Mouse (Mus musculus) bone marrow macrophage, adult 2 months (primary cell): Measurements from ENCODE around the gene St8sia1. TPM values are rescaled to one million over a fixed set of nuclear protein-coding genes. Genes with fewer than 3 reads are reported as not detected.

Source experiments
- H3K27ac ChIP-seq: 2 replicates; pipeline ENCODE4 v1.5.1; 2012; ENCODE audit warnings: low read depth, low read length; ENCODE audit not compliant: insufficient read depth
- H3K4me1 ChIP-seq: 2 replicates; pipeline ENCODE4 v1.6.1; 2012; ENCODE audit warnings: low read length; ENCODE audit not compliant: control insufficient read depth, insufficient read depth
- H3K4me3 ChIP-seq: 2 replicates; pipeline ENCODE4 v1.5.1; 2012; ENCODE audit warnings: mild to moderate bottlenecking, low read length, moderate library complexity; ENCODE audit not compliant: insufficient read depth
- CTCF ChIP-seq: IDR thresholded peaks from 2 replicates; pipeline ENCODE4 v1.5.1; 2012; ENCODE audit warnings: low read depth, mild to moderate bottlenecking, low read length, moderate library complexity
- POLR2A ChIP-seq: IDR thresholded peaks from 2 replicates; pipeline ENCODE4 v1.6.1; 2012; ENCODE audit warnings: mild to moderate bottlenecking, low read depth, low read length, borderline replicate concordance
- polyA plus RNA-seq: library from polyadenylated mRNA; stranded (reverse); fragments of >200 nt; gene quantifications from 2 replicates; pipeline ENCODE4 v1.2.4, GENCODE M21; 2012; ENCODE audit not compliant: missing spikeins, insufficient read depth, insufficient read length

St8sia1 gene
- polyA plus RNA-seq, 1 experiment = not detected

DNA sequence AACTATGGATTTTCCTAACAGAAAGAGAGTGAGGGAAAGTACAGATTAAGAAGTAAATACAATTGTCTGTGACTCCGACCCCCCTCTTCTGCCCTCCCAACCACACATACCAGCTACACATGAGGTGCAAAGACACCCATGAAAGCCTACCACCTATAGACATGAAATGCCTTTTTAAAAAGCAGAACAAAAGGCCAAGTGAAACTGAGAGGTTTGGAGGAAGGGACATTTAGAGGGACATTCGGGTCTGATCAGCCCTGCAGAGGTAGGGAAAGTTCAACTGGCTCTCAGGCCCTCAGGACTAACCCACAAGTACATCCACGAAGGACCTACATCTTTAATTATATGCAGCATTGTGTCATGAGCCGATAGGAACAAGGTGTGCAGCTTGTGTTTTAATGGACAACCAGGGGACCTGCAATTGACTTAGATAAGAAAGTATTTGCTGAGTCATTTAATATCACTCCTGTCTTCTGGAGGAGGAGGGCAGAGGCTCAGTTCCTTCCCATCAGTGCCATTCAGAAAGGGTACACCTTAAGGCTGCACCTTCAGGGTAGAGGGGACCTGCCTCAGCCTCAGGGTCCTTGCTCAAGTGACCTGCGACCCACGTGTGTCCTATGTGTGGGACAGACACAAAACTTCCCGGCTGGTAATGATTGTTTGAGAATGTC, 164.4 kb downstream of the St8sia1 start:
- no peaks in the 10 kb centered on the region; the same call in 1 of the 2 replicates for H3K4me1 ChIP-seq
- no peak for TF ChIP-seq CTCF
- no peak for TF ChIP-seq POLR2A
- no peak overlapping the region for H3K4me3 ChIP-seq
- no peak overlapping the region for H3K27ac ChIP-seq

DNA sequence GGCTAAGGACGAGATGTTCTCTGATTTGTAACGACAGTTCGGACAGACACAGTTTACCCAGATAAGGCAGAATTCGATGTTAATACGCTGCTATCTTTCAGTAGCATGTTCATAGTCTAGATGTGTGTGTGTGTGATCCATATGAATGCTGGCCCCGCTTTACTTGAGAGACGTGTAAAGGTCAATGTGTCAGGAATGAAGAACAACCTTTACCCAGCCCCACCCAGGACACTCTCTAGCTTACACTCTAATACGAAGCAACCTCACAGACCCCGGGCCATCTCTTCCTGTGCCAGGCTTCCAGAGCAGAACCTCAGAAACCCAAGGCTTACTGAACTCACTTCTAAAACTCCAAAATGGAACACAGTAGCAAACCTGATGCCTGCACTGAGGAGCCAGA, 165.4 kb downstream of the St8sia1 start:
- H3K27ac ChIP-seq = no peak overlapping the region
- no peaks in the 10 kb centered on the region; the same call in 1 of the 2 replicates for H3K4me1 ChIP-seq
- no peak overlapping the region for H3K4me3 ChIP-seq
- TF ChIP-seq POLR2A = no peak

DNA sequence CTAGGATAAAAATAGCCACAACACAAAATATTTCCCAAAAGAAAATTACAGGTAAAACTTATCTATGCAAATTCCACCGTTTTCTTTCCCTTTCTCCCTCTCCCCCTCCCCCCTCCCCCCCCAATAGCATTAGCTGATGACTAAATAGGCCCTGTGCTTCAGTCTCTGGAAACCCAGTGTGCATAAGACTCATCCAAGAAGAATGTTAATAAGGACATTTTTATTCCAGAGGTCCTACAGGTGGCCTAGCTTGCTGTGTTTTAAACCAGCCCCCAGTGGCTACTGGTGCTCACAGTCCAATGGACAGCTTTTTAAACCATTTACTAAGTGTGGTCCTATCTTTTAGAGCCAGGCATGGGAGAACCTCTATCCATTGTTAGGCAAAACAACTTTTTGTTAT, 166.3 kb downstream of the St8sia1 start:
- Histone ChIP-seq H3K27ac (no peak overlapping the region), H3K4me1 (no peaks in the 10 kb centered on the region; the same call in 1 of the 2 replicates), H3K4me3 (no peak overlapping the region)
- TF ChIP-seq POLR2A = no peak
- TF ChIP-seq CTCF = no peak

DNA sequence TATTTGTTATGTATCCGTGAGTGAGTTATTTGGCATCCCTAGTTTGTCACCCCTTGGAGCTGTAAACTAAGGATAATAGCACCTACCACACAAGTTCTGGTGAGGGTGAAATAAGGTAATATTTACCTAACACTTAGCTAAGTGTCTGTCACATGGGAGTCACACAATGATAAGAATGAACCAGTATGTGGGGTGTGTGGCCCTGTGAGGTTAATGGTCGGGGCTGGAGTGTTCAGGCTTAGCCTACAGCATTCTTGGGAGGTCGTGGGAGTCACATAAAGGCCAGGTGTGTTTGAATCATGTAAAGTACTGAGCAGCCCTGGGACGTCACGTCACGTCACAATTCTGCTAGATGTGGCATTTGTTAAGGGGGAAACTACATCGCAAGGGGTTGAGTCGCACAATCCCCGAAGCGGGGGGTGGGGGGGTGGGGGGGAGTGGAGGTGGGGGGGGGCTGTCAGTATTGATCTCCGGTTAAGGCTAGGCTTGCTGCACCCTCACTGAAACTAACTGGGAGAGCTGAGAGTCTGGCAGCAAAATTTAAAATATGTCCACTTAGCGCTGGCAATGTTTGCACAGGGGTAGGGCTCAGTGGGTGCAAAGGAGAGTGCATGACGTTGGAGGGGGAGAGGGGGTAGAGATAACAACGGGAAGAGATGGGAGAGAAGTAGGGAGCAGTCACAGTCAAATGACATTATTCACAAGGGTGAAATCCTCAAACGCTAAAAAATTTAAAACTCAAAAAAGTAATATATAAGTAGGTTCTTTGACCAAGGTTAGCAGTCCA, 168.4 kb downstream of the St8sia1 start:
- no peak for TF ChIP-seq CTCF
- TF ChIP-seq POLR2A = no peak
- no peak overlapping the region for H3K4me3 ChIP-seq
- H3K27ac ChIP-seq = no peak overlapping the region
- H3K4me1 ChIP-seq = peaks cover 2% of the 10 kb centered on the region

DNA sequence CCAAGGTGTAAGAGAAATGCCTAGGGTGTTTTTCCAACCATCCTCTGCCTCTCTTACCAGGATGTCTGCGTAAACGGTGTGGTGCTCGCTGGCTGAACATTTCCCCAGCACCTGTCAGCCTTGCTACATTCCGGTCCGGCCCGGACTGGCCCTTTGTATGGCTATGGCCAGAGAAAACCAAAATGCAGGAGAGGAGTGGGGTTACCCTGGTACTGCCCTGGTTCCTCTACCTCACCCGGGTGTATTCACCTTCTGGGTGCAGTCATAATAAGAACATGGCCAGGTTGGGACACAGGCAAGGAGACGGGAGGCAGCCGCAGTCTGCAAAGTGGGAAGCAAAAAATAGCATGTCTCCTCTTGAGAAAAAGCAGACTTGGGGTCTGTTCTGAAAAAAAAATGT, 169.2 kb downstream of the St8sia1 start:
- no peak for TF ChIP-seq CTCF
- no peak for TF ChIP-seq POLR2A
- no peak overlapping the region for H3K4me3 ChIP-seq
- peaks cover 2% of the 10 kb centered on the region for H3K4me1 ChIP-seq
- H3K27ac ChIP-seq = no peak overlapping the region

DNA sequence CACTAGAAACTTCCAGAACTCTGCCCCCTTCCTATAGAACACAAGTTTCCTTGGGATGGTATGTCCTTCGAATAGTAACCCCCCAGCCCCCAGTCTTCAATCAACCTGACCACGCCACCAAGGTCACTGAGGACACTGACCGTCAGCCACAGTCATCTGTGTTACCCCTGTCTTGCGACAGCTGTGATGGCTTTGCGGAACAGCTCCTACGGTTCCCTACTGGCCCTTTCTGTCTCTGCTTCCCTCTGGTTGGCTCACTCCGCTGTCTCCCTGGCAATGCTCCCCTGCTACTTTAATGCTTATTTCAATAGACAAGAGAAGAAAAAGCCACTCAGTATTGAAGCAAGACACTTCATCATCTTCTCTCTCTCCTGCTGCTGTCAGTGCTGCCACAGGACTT, 170.8 kb downstream of the St8sia1 start:
- TF ChIP-seq CTCF = no peak
- no peak for TF ChIP-seq POLR2A
- Histone ChIP-seq H3K4me3 (no peak overlapping the region), H3K4me1 (peaks cover 2% of the 10 kb centered on the region; the same call in 1 of the 2 replicates), H3K27ac (no peak overlapping the region)

DNA sequence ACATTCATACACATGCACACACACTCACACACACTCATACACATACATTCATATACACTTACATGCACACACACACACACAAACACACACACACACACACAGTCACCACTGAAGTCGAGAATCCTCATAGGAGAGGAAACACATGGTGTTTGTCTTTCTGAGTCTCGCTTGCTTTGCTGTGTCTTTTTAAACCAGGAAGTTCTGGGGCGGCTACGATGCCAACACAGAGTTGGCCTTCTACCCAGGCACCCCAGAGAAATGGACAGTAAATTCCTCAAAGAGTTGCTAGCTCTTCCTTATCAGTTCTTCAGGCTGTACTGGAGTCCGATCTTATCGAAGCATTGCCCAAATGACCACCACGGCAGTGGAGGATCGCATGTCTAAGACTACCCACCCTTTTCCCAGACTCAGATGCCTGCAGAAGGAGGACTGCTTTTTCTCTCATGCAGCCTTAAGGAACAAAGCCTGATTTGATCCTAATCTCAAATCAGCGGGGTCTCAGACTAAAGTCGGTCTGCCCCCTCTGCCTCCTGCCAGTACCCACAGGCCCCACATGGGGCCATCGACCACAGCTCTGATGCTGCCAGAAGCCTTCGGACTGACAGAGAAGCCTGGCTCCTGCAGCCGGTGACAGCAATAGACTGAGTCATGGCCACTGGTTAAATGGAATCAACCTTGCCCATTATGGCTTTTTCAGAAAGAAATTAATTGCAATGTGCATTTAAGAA, 171.8 kb downstream of the St8sia1 start:
- Histone ChIP-seq H3K4me3 (no peak overlapping the region), H3K27ac (no peak overlapping the region), H3K4me1 (peaks cover 2% of the 10 kb centered on the region; the same call in 1 of the 2 replicates)
- no peak for TF ChIP-seq CTCF
- no peak for TF ChIP-seq POLR2A

DNA sequence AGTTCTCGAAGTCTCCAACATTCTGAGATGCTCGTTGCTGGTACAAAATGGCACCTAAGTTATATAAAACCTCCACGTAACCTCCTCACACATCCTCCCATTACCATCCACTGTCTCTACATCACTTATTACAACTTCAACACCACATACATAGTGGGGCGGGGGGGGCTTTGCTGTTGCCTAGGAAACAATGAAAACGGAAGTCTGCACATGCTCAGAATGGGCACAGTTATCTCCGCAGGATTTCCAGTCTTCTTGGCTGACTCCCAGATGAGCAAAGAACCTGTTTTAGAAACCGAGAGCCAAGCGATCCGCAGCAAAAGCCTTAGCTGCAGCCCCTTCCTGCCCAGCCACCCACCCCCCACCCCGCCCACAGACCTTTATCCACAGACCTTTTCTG, 174.5 kb downstream of the St8sia1 start:
- TF ChIP-seq CTCF (no peak), POLR2A (no peak)
- peaks cover 2% of the 10 kb centered on the region; the same call in 1 of the 2 replicates for H3K4me1 ChIP-seq
- no peak overlapping the region for H3K27ac ChIP-seq
- no peak overlapping the region for H3K4me3 ChIP-seq

DNA sequence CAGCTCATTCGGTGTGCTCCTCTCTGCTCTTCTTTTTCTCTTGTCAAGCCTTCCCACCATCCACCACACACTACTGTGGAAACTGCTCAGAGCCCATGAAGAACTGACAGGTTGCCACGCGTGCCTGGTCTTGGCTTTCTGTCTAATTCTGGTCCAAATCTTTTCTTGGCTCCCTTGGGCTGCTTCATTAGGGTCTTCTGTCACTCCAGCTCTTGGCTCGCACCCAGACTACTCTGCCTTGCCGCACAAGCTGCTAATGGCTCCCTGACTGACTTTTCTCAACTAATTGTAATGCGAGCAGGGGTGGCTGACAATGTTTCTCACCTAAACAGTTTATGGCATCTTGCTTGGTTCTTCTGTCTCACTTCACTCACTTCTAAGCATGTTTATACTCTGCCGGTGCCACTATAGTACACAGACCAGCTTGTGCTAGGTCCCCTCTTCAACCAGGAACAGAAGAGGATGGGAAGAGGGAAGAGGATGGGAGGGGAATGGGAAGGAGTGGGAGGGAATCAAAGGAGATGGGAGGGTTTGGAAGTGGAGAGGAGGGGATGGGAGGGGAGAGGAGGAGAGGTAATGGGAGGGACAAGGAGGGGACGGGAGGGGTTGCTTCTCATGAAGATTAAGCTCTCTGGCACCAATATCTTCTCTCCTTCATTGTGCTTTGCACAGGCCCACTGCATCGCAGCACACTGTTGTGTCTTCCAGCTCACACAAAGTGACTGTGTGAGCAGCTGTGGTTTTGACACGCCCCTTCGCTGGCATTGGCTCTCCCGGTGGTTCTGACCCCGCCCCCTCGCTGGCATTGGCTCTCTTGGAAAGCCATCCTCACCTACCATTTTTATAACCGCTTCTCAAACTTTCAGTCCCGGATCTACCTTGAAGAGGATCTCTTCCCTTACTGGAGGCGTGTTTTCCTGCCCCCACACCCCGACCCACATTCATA, 175.9 kb downstream of the St8sia1 start:
- Histone ChIP-seq H3K27ac (no peak overlapping the region), H3K4me1 (peaks cover 2% of the 10 kb centered on the region; the same call in 1 of the 2 replicates), H3K4me3 (no peak overlapping the region)
- TF ChIP-seq POLR2A = no peak
- no peak for TF ChIP-seq CTCF
